Mouse (Mus musculus): ENCODE results near the gene Lgals8. TPM values are rescaled to one million over a fixed set of nuclear protein-coding genes. Genes with fewer than 3 reads are reported as not detected.
"Not testable (repeated sequence)": the region's sequence is repeated elsewhere in the genome, so short reads cannot be mapped to it uniquely, and the experiment has no call there.

Lgals8 gene
- polyA plus RNA-seq, 1 experiment from 2014 or later, result 15.1 TPM

- H3K27ac ChIP-seq (ENCODE audit: low read length); H3K9ac ChIP-seq (replicated peaks; ENCODE audit: low read depth, low read length); ATAC-seq; H3K4me2 ChIP-seq (ENCODE audit: low read length); H3K27me3 ChIP-seq (replicated peaks; ENCODE audit: control insufficient read depth, insufficient read depth, low read length); H3K4me3 ChIP-seq (replicated peaks; ENCODE audit: low read length); H3K36me3 ChIP-seq (ENCODE audit: control insufficient read depth, insufficient read depth); H3K9me3 ChIP-seq (ENCODE audit: control insufficient read depth, low read length): not testable (repeated sequence)
- peaks cover 11% of the 10 kb centered on the region for H3K4me1 ChIP-seq (replicated peaks; ENCODE audit: control insufficient read depth, insufficient read depth, low read length)
- 89% methylated on average over 6 of the region's 6 CpGs for WGBS
These were observed 585 bp downstream of the Lgals8 start for GRCm38 (mm10) chr13:12464159-12464558.

GRCm38 (mm10) chr13:12462623-12463022, 2.1 kb downstream of the Lgals8 start:
- no peak overlapping the region for H3K4me2 ChIP-seq (ENCODE audit: low read length)
- H3K27ac ChIP-seq (ENCODE audit: low read length), result no peak overlapping the region
- H3K4me1 ChIP-seq (replicated peaks; ENCODE audit: control insufficient read depth, insufficient read depth, low read length), result peaks cover 11% of the 10 kb centered on the region
- no peaks in the 10 kb centered on the region for H3K27me3 ChIP-seq (replicated peaks; ENCODE audit: control insufficient read depth, insufficient read depth, low read length)
- ATAC-seq, result no peak
- no peaks in the 10 kb centered on the region for H3K9me3 ChIP-seq (ENCODE audit: control insufficient read depth, low read length)
- WGBS, result 83% methylated on average over 4 of the region's 4 CpGs
- no peak overlapping the region for H3K4me3 ChIP-seq (replicated peaks; ENCODE audit: low read length)
- no peaks in the 10 kb centered on the region for H3K36me3 ChIP-seq (ENCODE audit: control insufficient read depth, insufficient read depth)
- no peak overlapping the region for H3K9ac ChIP-seq (replicated peaks; ENCODE audit: low read depth, low read length)

- Histone ChIP-seq H3K9me3 (ENCODE audit: control insufficient read depth, low read length) (no peaks in the 10 kb centered on the region), H3K27me3 (replicated peaks; ENCODE audit: control insufficient read depth, insufficient read depth, low read length) (no peaks in the 10 kb centered on the region), H3K4me3 (replicated peaks; ENCODE audit: low read length) (peak overlapping the region; percentile 91), H3K27ac (ENCODE audit: low read length) (no peak overlapping the region), H3K4me1 (replicated peaks; ENCODE audit: control insufficient read depth, insufficient read depth, low read length) (peaks cover 11% of the 10 kb centered on the region), H3K36me3 (ENCODE audit: control insufficient read depth, insufficient read depth) (no peaks in the 10 kb centered on the region), H3K9ac (replicated peaks; ENCODE audit: low read depth, low read length) (peak overlapping the region; percentile 82), H3K4me2 (ENCODE audit: low read length) (peak overlapping the region; percentile 88)
- peak; percentile 41 for ATAC-seq
- 2% methylated on average over 7 of the region's 7 CpGs for WGBS
These were observed 3.0 kb downstream of the Lgals8 start for GRCm38 (mm10) chr13:12461730-12462119.

- peak overlapping the region; percentile 91 for H3K4me3 ChIP-seq (replicated peaks; ENCODE audit: low read length)
- H3K27ac ChIP-seq (ENCODE audit: low read length), result no peak overlapping the region
- H3K4me1 ChIP-seq (replicated peaks; ENCODE audit: control insufficient read depth, insufficient read depth, low read length), result peaks cover 11% of the 10 kb centered on the region
- no peaks in the 10 kb centered on the region for H3K9me3 ChIP-seq (ENCODE audit: control insufficient read depth, low read length)
- no peaks in the 10 kb centered on the region for H3K27me3 ChIP-seq (replicated peaks; ENCODE audit: control insufficient read depth, insufficient read depth, low read length)
- ATAC-seq, result peak; percentile 95
- peak overlapping the region; percentile 88 for H3K4me2 ChIP-seq (ENCODE audit: low read length)
- peak overlapping the region; percentile 82 for H3K9ac ChIP-seq (replicated peaks; ENCODE audit: low read depth, low read length)
- no peaks in the 10 kb centered on the region for H3K36me3 ChIP-seq (ENCODE audit: control insufficient read depth, insufficient read depth)
- WGBS, result under 1% methylated on average over 59 of the region's 59 CpGs
These were observed 3.6 kb downstream of the Lgals8 start for GRCm38 (mm10) chr13:12460881-12461729.

- no peak overlapping the region for H3K27ac ChIP-seq (ENCODE audit: low read length)
- peak overlapping the region; percentile 82 for H3K9ac ChIP-seq (replicated peaks; ENCODE audit: low read depth, low read length)
- H3K27me3 ChIP-seq (replicated peaks; ENCODE audit: control insufficient read depth, insufficient read depth, low read length), result no peaks in the 10 kb centered on the region
- H3K36me3 ChIP-seq (ENCODE audit: control insufficient read depth, insufficient read depth), result no peaks in the 10 kb centered on the region
- 6% methylated on average over 8 of the region's 8 CpGs for WGBS
- no peaks in the 10 kb centered on the region for H3K9me3 ChIP-seq (ENCODE audit: control insufficient read depth, low read length)
- peak; percentile 5 for ATAC-seq
- peaks cover 11% of the 10 kb centered on the region for H3K4me1 ChIP-seq (replicated peaks; ENCODE audit: control insufficient read depth, insufficient read depth, low read length)
- peak overlapping the region; percentile 91 for H3K4me3 ChIP-seq (replicated peaks; ENCODE audit: low read length)
- H3K4me2 ChIP-seq (ENCODE audit: low read length), result peak overlapping the region; percentile 88
These were observed 4.3 kb downstream of the Lgals8 start for GRCm38 (mm10) chr13:12460443-12460842.

GRCm38 (mm10) chr13:12456711-12457110, 8.0 kb downstream of the Lgals8 start:
- H3K9me3 ChIP-seq (ENCODE audit: control insufficient read depth, low read length), result no peaks in the 10 kb centered on the region
- no peak overlapping the region for H3K4me2 ChIP-seq (ENCODE audit: low read length)
- H3K36me3 ChIP-seq (ENCODE audit: control insufficient read depth, insufficient read depth), result no peaks in the 10 kb centered on the region
- no peak overlapping the region for H3K9ac ChIP-seq (replicated peaks; ENCODE audit: low read depth, low read length)
- no peak overlapping the region for H3K4me3 ChIP-seq (replicated peaks; ENCODE audit: low read length)
- H3K27me3 ChIP-seq (replicated peaks; ENCODE audit: control insufficient read depth, insufficient read depth, low read length), result no peaks in the 10 kb centered on the region
- ATAC-seq, result no peak
- H3K27ac ChIP-seq (ENCODE audit: low read length), result no peak overlapping the region
- peaks cover 8% of the 10 kb centered on the region for H3K4me1 ChIP-seq (replicated peaks; ENCODE audit: control insufficient read depth, insufficient read depth, low read length)
- 80% methylated on average over 7 of the region's 7 CpGs for WGBS

GRCm38 (mm10) chr13:12454686-12455390, 9.9 kb downstream of the Lgals8 start:
- no peaks in the 10 kb centered on the region for H3K36me3 ChIP-seq (ENCODE audit: control insufficient read depth, insufficient read depth)
- no peak overlapping the region for H3K9ac ChIP-seq (replicated peaks; ENCODE audit: low read depth, low read length)
- WGBS, result 83% methylated on average over 7 of the region's 7 CpGs
- H3K4me2 ChIP-seq (ENCODE audit: low read length), result no peak overlapping the region
- no peak overlapping the region for H3K4me3 ChIP-seq (replicated peaks; ENCODE audit: low read length)
- H3K9me3 ChIP-seq (ENCODE audit: control insufficient read depth, low read length), result no peaks in the 10 kb centered on the region
- H3K27ac ChIP-seq (ENCODE audit: low read length), result no peak overlapping the region
- no peak for ATAC-seq
- H3K4me1 ChIP-seq (replicated peaks; ENCODE audit: control insufficient read depth, insufficient read depth, low read length), result 0 out of 2 replicates have a peak, but pooled peaks cover under 1% of the 10 kb centered on the region
- H3K27me3 ChIP-seq (replicated peaks; ENCODE audit: control insufficient read depth, insufficient read depth, low read length), result no peaks in the 10 kb centered on the region

GRCm38 (mm10) chr13:12453150-12453549, 11.6 kb downstream of the Lgals8 start:
- ATAC-seq, result no peak
- 91% methylated on average over 14 of the region's 14 CpGs for WGBS
- Histone ChIP-seq H3K4me3 (replicated peaks; ENCODE audit: low read length) (no peak overlapping the region), H3K27me3 (replicated peaks; ENCODE audit: control insufficient read depth, insufficient read depth, low read length) (no peaks in the 10 kb centered on the region), H3K9me3 (ENCODE audit: control insufficient read depth, low read length) (no peaks in the 10 kb centered on the region), H3K9ac (replicated peaks; ENCODE audit: low read depth, low read length) (no peak overlapping the region), H3K4me2 (ENCODE audit: low read length) (no peak overlapping the region), H3K4me1 (replicated peaks; ENCODE audit: control insufficient read depth, insufficient read depth, low read length) (no peaks in the 10 kb centered on the region), H3K27ac (ENCODE audit: low read length) (no peak overlapping the region), H3K36me3 (ENCODE audit: control insufficient read depth, insufficient read depth) (no peaks in the 10 kb centered on the region)

GRCm38 (mm10) chr13:12442008-12442587, 22.6 kb downstream of the Lgals8 start:
- Histone ChIP-seq H3K9ac (replicated peaks; ENCODE audit: low read depth, low read length) (no peak overlapping the region), H3K4me3 (replicated peaks; ENCODE audit: low read length) (no peak overlapping the region), H3K9me3 (ENCODE audit: control insufficient read depth, low read length) (no peaks in the 10 kb centered on the region), H3K27me3 (replicated peaks; ENCODE audit: control insufficient read depth, insufficient read depth, low read length) (no peaks in the 10 kb centered on the region), H3K27ac (ENCODE audit: low read length) (no peak overlapping the region), H3K4me1 (replicated peaks; ENCODE audit: control insufficient read depth, insufficient read depth, low read length) (no peaks in the 10 kb centered on the region), H3K4me2 (ENCODE audit: low read length) (no peak overlapping the region), H3K36me3 (ENCODE audit: control insufficient read depth, insufficient read depth) (peaks cover 14% of the 10 kb centered on the region)
- 63% methylated on average over 2 of the region's 2 CpGs for WGBS
- peak; percentile 33 for ATAC-seq
